Mouse (Mus musculus): ENCODE measurements around the gene Kcnj2. TPM values are rescaled to one million over a fixed set of nuclear protein-coding genes. Genes with fewer than 3 reads are reported as not detected.

Gene Kcnj2
- polyA plus RNA-seq, 2 experiments: 0.10 to 0.30 TPM

GRCm38 (mm10) chr11:111070460-111070859 is 4.5 kb downstream of the Kcnj2 start:
- DNase-seq (ENCODE audit: low read depth in 3 of 3, low spot score in 3 of 3): no peak
- TF ChIP-seq CTCF (IDR thresholded peaks at IDR 0.05; ENCODE audit: low read depth): no peak
- TF ChIP-seq EP300 (IDR thresholded peaks at IDR 0.05; ENCODE audit: low read depth): no peak
- Histone ChIP-seq H3K9ac (replicated peaks) (no peak overlapping the region), H3K27me3 (ENCODE audit: control insufficient read depth, insufficient read depth, low read length) (peaks cover 18% of the 10 kb centered on the region), H3K4me1 (replicated peaks; ENCODE audit: control insufficient read depth in 2 of 2, insufficient read depth in 2 of 2, low read length in 1 of 2) (no peaks in the 10 kb centered on the region), H3K27ac (no peak overlapping the region), H3K4me2 (ENCODE audit: low read depth) (no peak overlapping the region), H3K4me3 (ENCODE audit: insufficient read depth in 1 of 2, low read depth in 2 of 2, low read length in 2 of 2) (no peak overlapping the region), H3K9me3 (ENCODE audit: control insufficient read depth, low read length) (no peaks in the 10 kb centered on the region), H3K36me3 (replicated peaks; ENCODE audit: control insufficient read depth, insufficient read depth, low read depth) (no peaks in the 10 kb centered on the region)
- ATAC-seq (ENCODE audit: insufficient read depth): no peak

GRCm38 (mm10) chr11:111074131-111074530 is 8.2 kb downstream of the Kcnj2 start:
- Histone ChIP-seq H3K4me3 (ENCODE audit: insufficient read depth in 1 of 2, low read depth in 2 of 2, low read length in 2 of 2) (no peak overlapping the region), H3K27me3 (ENCODE audit: control insufficient read depth, insufficient read depth, low read length) (no peaks in the 10 kb centered on the region), H3K9me3 (ENCODE audit: control insufficient read depth, low read length) (no peaks in the 10 kb centered on the region), H3K4me2 (ENCODE audit: low read depth) (no peak overlapping the region), H3K27ac (no peak overlapping the region), H3K36me3 (replicated peaks; ENCODE audit: control insufficient read depth, insufficient read depth, low read depth) (no peaks in the 10 kb centered on the region), H3K4me1 (replicated peaks; ENCODE audit: control insufficient read depth in 2 of 2, insufficient read depth in 2 of 2, low read length in 1 of 2) (no peaks in the 10 kb centered on the region), H3K9ac (replicated peaks) (no peak overlapping the region)
- no peak for ATAC-seq (ENCODE audit: insufficient read depth)
- TF ChIP-seq CTCF (IDR thresholded peaks at IDR 0.05; ENCODE audit: low read depth) (no peak), EP300 (IDR thresholded peaks at IDR 0.05; ENCODE audit: low read depth) (no peak)
- no peak for DNase-seq (ENCODE audit: low read depth in 3 of 3, low spot score in 3 of 3)

GRCm38 (mm10) chr11:111078107-111078506 is 12.1 kb downstream of the Kcnj2 start:
- H3K27ac ChIP-seq: no peak overlapping the region
- H3K36me3 ChIP-seq (replicated peaks; ENCODE audit: control insufficient read depth, insufficient read depth, low read depth): no peaks in the 10 kb centered on the region
- no peaks in the 10 kb centered on the region for H3K27me3 ChIP-seq (ENCODE audit: control insufficient read depth, insufficient read depth, low read length)
- no peaks in the 10 kb centered on the region for H3K4me1 ChIP-seq (replicated peaks; ENCODE audit: control insufficient read depth in 2 of 2, insufficient read depth in 2 of 2, low read length in 1 of 2)
- no peak overlapping the region for H3K4me3 ChIP-seq (ENCODE audit: insufficient read depth in 1 of 2, low read depth in 2 of 2, low read length in 2 of 2)
- no peak overlapping the region for H3K4me2 ChIP-seq (ENCODE audit: low read depth)
- 36% methylated on average over 11 of the region's 11 CpGs for whole genome bisulfite sequencing (ENCODE audit: insufficient replicate concordance)
- DNase-seq (ENCODE audit: low read depth in 3 of 3, low spot score in 3 of 3) (no peak), ATAC-seq (ENCODE audit: insufficient read depth) (no peak)
- no peaks in the 10 kb centered on the region for H3K9me3 ChIP-seq (ENCODE audit: control insufficient read depth, low read length)
- TF ChIP-seq CTCF (IDR thresholded peaks at IDR 0.05; ENCODE audit: low read depth) (no peak), EP300 (IDR thresholded peaks at IDR 0.05; ENCODE audit: low read depth) (no peak)
- H3K9ac ChIP-seq (replicated peaks): no peak overlapping the region

GRCm38 (mm10) chr11:111083009-111083408 is 17.0 kb downstream of the Kcnj2 start:
- TF ChIP-seq CTCF (IDR thresholded peaks at IDR 0.05; ENCODE audit: low read depth) (no peak), EP300 (IDR thresholded peaks at IDR 0.05; ENCODE audit: low read depth) (no peak)
- H3K27ac ChIP-seq: no peak overlapping the region
- H3K4me3 ChIP-seq (ENCODE audit: insufficient read depth in 1 of 2, low read depth in 2 of 2, low read length in 2 of 2): no peak overlapping the region
- no peaks in the 10 kb centered on the region for H3K9me3 ChIP-seq (ENCODE audit: control insufficient read depth, low read length)
- 51% methylated on average over 2 of the region's 2 CpGs for WGBS (ENCODE audit: insufficient replicate concordance)
- H3K4me2 ChIP-seq (ENCODE audit: low read depth): no peak overlapping the region
- H3K4me1 ChIP-seq (replicated peaks; ENCODE audit: control insufficient read depth in 2 of 2, insufficient read depth in 2 of 2, low read length in 1 of 2): no peaks in the 10 kb centered on the region
- H3K36me3 ChIP-seq (replicated peaks; ENCODE audit: control insufficient read depth, insufficient read depth, low read depth): no peaks in the 10 kb centered on the region
- no peak for DNase-seq (ENCODE audit: low read depth in 3 of 3, low spot score in 3 of 3)
- no peak overlapping the region for H3K9ac ChIP-seq (replicated peaks)
- no peak for ATAC-seq (ENCODE audit: insufficient read depth)
- no peaks in the 10 kb centered on the region for H3K27me3 ChIP-seq (ENCODE audit: control insufficient read depth, insufficient read depth, low read length)

- Histone ChIP-seq H3K9ac (replicated peaks) (no peak overlapping the region), H3K4me1 (replicated peaks; ENCODE audit: control insufficient read depth in 2 of 2, insufficient read depth in 2 of 2, low read length in 1 of 2) (no peaks in the 10 kb centered on the region), H3K27me3 (ENCODE audit: control insufficient read depth, insufficient read depth, low read length) (no peaks in the 10 kb centered on the region), H3K4me3 (ENCODE audit: insufficient read depth in 1 of 2, low read depth in 2 of 2, low read length in 2 of 2) (no peak overlapping the region), H3K27ac (no peak overlapping the region), H3K36me3 (replicated peaks; ENCODE audit: control insufficient read depth, insufficient read depth, low read depth) (no peaks in the 10 kb centered on the region), H3K9me3 (ENCODE audit: control insufficient read depth, low read length) (no peaks in the 10 kb centered on the region), H3K4me2 (ENCODE audit: low read depth) (no peak overlapping the region)
- WGBS (ENCODE audit: insufficient replicate concordance): 58% methylated on average over 6 of the region's 6 CpGs
- no peak for TF ChIP-seq EP300 (IDR thresholded peaks at IDR 0.05; ENCODE audit: low read depth)
- no peak for TF ChIP-seq CTCF (IDR thresholded peaks at IDR 0.05; ENCODE audit: low read depth)
- no peak for ATAC-seq (ENCODE audit: insufficient read depth)
- no peak for DNase-seq (ENCODE audit: low read depth in 3 of 3, low spot score in 3 of 3)
Measured at GRCm38 (mm10) chr11:111086933-111087332, 21.0 kb downstream of the Kcnj2 start.

- ATAC-seq (ENCODE audit: insufficient read depth): no peak
- DNase-seq (ENCODE audit: low read depth in 3 of 3, low spot score in 3 of 3): no peak
- no peak for TF ChIP-seq EP300 (IDR thresholded peaks at IDR 0.05; ENCODE audit: low read depth)
- no peak for TF ChIP-seq CTCF (IDR thresholded peaks at IDR 0.05; ENCODE audit: low read depth)
Measured at GRCm38 (mm10) chr11:111088226-111088625, 22.3 kb downstream of the Kcnj2 start.

More at GRCm38 (mm10) chr11:111088226-111088625, 22.3 kb downstream of the Kcnj2 start:
- Histone ChIP-seq H3K9me3 (ENCODE audit: control insufficient read depth, low read length) (no peaks in the 10 kb centered on the region), H3K4me3 (ENCODE audit: insufficient read depth in 1 of 2, low read depth in 2 of 2, low read length in 2 of 2) (no peak overlapping the region), H3K36me3 (replicated peaks; ENCODE audit: control insufficient read depth, insufficient read depth, low read depth) (no peaks in the 10 kb centered on the region), H3K4me1 (replicated peaks; ENCODE audit: control insufficient read depth in 2 of 2, insufficient read depth in 2 of 2, low read length in 1 of 2) (no peaks in the 10 kb centered on the region), H3K27ac (no peak overlapping the region), H3K27me3 (ENCODE audit: control insufficient read depth, insufficient read depth, low read length) (no peaks in the 10 kb centered on the region), H3K4me2 (ENCODE audit: low read depth) (no peak overlapping the region), H3K9ac (replicated peaks) (no peak overlapping the region)
